11 mouse cellular contexts compared by ENCODE assay signal in the genomic region with DNA sequence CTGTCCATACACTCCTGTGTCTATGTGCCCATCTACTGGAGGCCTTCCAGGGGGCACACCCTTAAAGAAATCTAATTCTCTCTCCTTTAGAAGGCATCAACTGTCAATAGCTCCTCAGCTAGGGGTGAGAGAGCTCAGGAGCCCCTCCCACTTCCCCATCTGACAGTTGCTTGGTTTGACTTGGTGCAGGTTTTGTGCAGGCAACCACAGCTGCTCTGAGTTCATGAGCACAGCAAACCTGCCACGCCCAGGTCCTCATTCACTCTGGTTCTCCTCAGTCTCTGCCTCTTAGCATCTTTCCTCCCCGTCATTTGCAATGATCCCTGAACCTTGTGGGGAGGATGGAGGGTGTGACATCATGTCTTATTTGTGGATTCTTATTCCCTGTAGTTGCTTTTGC. TPM values are rescaled to one million over a fixed set of nuclear protein-coding genes. Genes with fewer than 3 reads are reported as not detected.
A peak's percentile ranks its signal among the peaks of the same experiment; 100 is the strongest.
DNase-seq lines count a peak whose midpoint lies in the region.
"Had no signal": no experiment of that assay in that cellular context is flagged by ENCODE, and none has a peak within 500 bp of the region (broad histone marks: within the 10 kb centered on the region; RNA-seq: fewer than 3 reads in every experiment).

No protein-coding gene starts in this region.

- peak; percentile 85 for DNase-seq in heart, adult 11 months
- DNase-seq in heart, adult 8-10 months (ENCODE audit: low spot score): no peak
- DNase-seq in spleen, postnatal 36 days (ENCODE audit: low spot score in 2 of 2): peak; percentile 55 to 60
- no peak for DNase-seq in spleen, postnatal 14 days (ENCODE audit: low spot score in 2 of 2)
- peak; percentile 56 to 65 for DNase-seq in thymus, adult 18-20 months
- no peak for DNase-seq in kidney, adult 8-10 months
- no peak for DNase-seq in testis, postnatal 14 days (ENCODE audit: low spot score)
- DNase-seq: cerebellum, adult 11-12 months; heart, postnatal 10 days; kidney, postnatal 25 days; layer of hippocampus, postnatal 36 days had no signal

RNA-seq across cellular contexts. Expression of a gene that starts 51.9 kb away (rescaled TPM):
- 1 to 10 TPM; 5.0 to 8.6 (median 6.9) TPM for total RNA-seq in heart, adult 8-10 months (2022)

Comparison
In these comparisons a context has a peak if more than half of its experiments do, and no peak if none do; other contexts are left out.
1. DNase-seq: peak in heart, adult 11 months (single experiment), spleen, postnatal 36 days (2 of 2) and thymus, adult 18-20 months (2 of 2); none in heart, adult 8-10 months (single experiment), spleen, postnatal 14 days (0 of 2), kidney, adult 8-10 months (0 of 2) and testis, postnatal 14 days (single experiment).